In genomic region chr16:30586935-30587493, GRCm38 (mm10) we compare ENCODE assay signal across 7 mouse cellular contexts. TPM values are rescaled to one million over a fixed set of nuclear protein-coding genes. Genes with fewer than 3 reads are reported as not detected.
A peak's percentile ranks its signal among the peaks of the same experiment; 100 is the strongest.
DNase-seq lines count a peak whose midpoint lies in the region; ATAC-seq and TF ChIP-seq lines count a peak whose summit lies in the region.

No protein-coding gene starts in this region.

- H3K27me3 ChIP-seq in neural tube, embryonic 11.5 days (ENCODE audit: control insufficient read depth, insufficient read depth, low read length) = no peaks in the 10 kb centered on the region
- H3K27me3 ChIP-seq in forebrain, embryonic 13.5 days = 0 out of 2 replicates have a peak, but pooled peaks cover 4% of the 10 kb centered on the region
- 0 out of 2 replicates have a peak, but pooled peaks cover 7% of the 10 kb centered on the region for H3K27me3 ChIP-seq in liver, embryonic 12.5 days (replicated peaks)
- no peaks in the 10 kb centered on the region for H3K27me3 ChIP-seq in stomach, postnatal 0 days (ENCODE audit: control insufficient read depth, insufficient read depth, low read length)

- no peak overlapping the region for H3K27ac ChIP-seq in neural tube, embryonic 11.5 days (ENCODE audit: low read depth, low read length)
- peak overlapping the region; percentile 14; the same call in 1 of the 2 replicates for H3K27ac ChIP-seq in forebrain, embryonic 13.5 days
- peak overlapping the region; percentile 64 for H3K27ac ChIP-seq in liver, embryonic 12.5 days
- peak overlapping the region; percentile 2 for H3K27ac ChIP-seq in stomach, postnatal 0 days (replicated peaks)

- peaks cover 6% of the 10 kb centered on the region; the same call in 1 of the 2 replicates for H3K4me1 ChIP-seq in neural tube, embryonic 11.5 days (ENCODE audit: control insufficient read depth, insufficient read depth, low read length)
- H3K4me1 ChIP-seq in forebrain, embryonic 13.5 days = peaks cover 12% of the 10 kb centered on the region
- peaks cover 12% of the 10 kb centered on the region for H3K4me1 ChIP-seq in liver, embryonic 12.5 days
- H3K4me1 ChIP-seq in stomach, postnatal 0 days (replicated peaks; ENCODE audit: control insufficient read depth, insufficient read depth) = no peaks in the 10 kb centered on the region

- no peak for DNase-seq in neural tube, embryonic 11.5 days (ENCODE audit: low spot score)
- no peak for DNase-seq in neural tube, embryonic 10.5 days (ENCODE audit: extremely low spot score, low spot score)
- DNase-seq in stomach, postnatal 0 days (ENCODE audit: low spot score) = no peak
- DNase-seq in thymus, postnatal 0 days (ENCODE audit: low spot score) = no peak

- H3K4me3 ChIP-seq in neural tube, embryonic 11.5 days (ENCODE audit: low read depth, low read length) = peak overlapping the region; percentile 84
- H3K4me3 ChIP-seq in forebrain, embryonic 13.5 days = peak overlapping the region; percentile 73
- H3K4me3 ChIP-seq in liver, embryonic 12.5 days = peak overlapping the region; percentile 89
- H3K4me3 ChIP-seq in stomach, postnatal 0 days (ENCODE audit: low read depth, low read length) = peak overlapping the region; percentile 81

- H3K9me3 ChIP-seq in neural tube, embryonic 11.5 days (ENCODE audit: control insufficient read depth, low read length) = no peaks in the 10 kb centered on the region
- H3K9me3 ChIP-seq in forebrain, embryonic 13.5 days (replicated peaks) = no peaks in the 10 kb centered on the region
- H3K9me3 ChIP-seq in liver, embryonic 12.5 days (replicated peaks) = no peaks in the 10 kb centered on the region
- no peaks in the 10 kb centered on the region for H3K9me3 ChIP-seq in stomach, postnatal 0 days (ENCODE audit: control insufficient read depth, low read length)

- H3K9ac ChIP-seq in neural tube, embryonic 11.5 days (ENCODE audit: low read length) = peak overlapping the region; percentile 76
- H3K9ac ChIP-seq in forebrain, embryonic 13.5 days = peak overlapping the region; percentile 71
- H3K9ac ChIP-seq in liver, embryonic 12.5 days = peak overlapping the region; percentile 82
- H3K9ac ChIP-seq in stomach, postnatal 0 days (ENCODE audit: low read length) = peak overlapping the region; percentile 76

- H3K36me3 ChIP-seq in neural tube, embryonic 11.5 days (ENCODE audit: control insufficient read depth, insufficient read depth, low read length) = peaks cover 11% of the 10 kb centered on the region
- peaks cover 35% of the 10 kb centered on the region for H3K36me3 ChIP-seq in forebrain, embryonic 13.5 days (ENCODE audit: poor library complexity, severe bottlenecking)
- peaks cover 37% of the 10 kb centered on the region for H3K36me3 ChIP-seq in liver, embryonic 12.5 days
- peaks cover 17% of the 10 kb centered on the region; the same call in 1 of the 2 replicates for H3K36me3 ChIP-seq in stomach, postnatal 0 days (ENCODE audit: control insufficient read depth, insufficient read depth, low read length)

- peak overlapping the region; percentile 59 for H3K4me2 ChIP-seq in neural tube, embryonic 11.5 days (ENCODE audit: low read depth)
- H3K4me2 ChIP-seq in forebrain, embryonic 13.5 days = peak overlapping the region; percentile 90
- H3K4me2 ChIP-seq in liver, embryonic 12.5 days = peak overlapping the region; percentile 71
- peak overlapping the region; percentile 81 for H3K4me2 ChIP-seq in stomach, postnatal 0 days (replicated peaks; ENCODE audit: low read depth)

- ATAC-seq in neural tube, embryonic 11.5 days (ENCODE audit: insufficient read depth, low FRiP score, low TSS enrichment) = no peak; the same call in 1 of the 2 replicates
- no peak for ATAC-seq in forebrain, embryonic 13.5 days
- peak; percentile 41 for ATAC-seq in liver, embryonic 12.5 days
- no peak for ATAC-seq in stomach, postnatal 0 days (ENCODE audit: low FRiP score, low TSS enrichment)
- no peak for ATAC-seq in megakaryocyte progenitor cell, adult 5-6 weeks (replicated peaks; ENCODE audit: poor library complexity)

- no peak for TF ChIP-seq CTCF in stomach, postnatal 0 days (IDR thresholded peaks at IDR 0.05; ENCODE audit: low read depth)

- no peak for TF ChIP-seq EP300 in stomach, postnatal 0 days (optimal IDR thresholded peaks at IDR 0.05)

- WGBS in neural tube, embryonic 11.5 days = 4% methylated on average over 19 of the region's 19 CpGs
- whole genome bisulfite sequencing in forebrain, embryonic 13.5 days = 3% methylated on average over 19 of the region's 19 CpGs
- 1% methylated on average over 19 of the region's 19 CpGs for WGBS in liver, embryonic 12.5 days (ENCODE audit: insufficient replicate concordance)
- whole genome bisulfite sequencing in stomach, postnatal 0 days = 2% methylated on average over 19 of the region's 19 CpGs

RNA-seq across cellular contexts. Expression of gene Lsg1, which starts 0.4 kb away (rescaled TPM):
- 79.4 and 83.2 TPM in 2 replicates for polyA plus RNA-seq in neural tube, embryonic 11.5 days (2014; fragmentation: Nextera tagmentation; extraction: Ambion mirVana)
- 69.7 and 76.9 TPM in 2 replicates for polyA plus RNA-seq in forebrain, embryonic 13.5 days (2015; fragmentation: Nextera tagmentation; extraction: Ambion mirVana)
- 49.2 and 50.9 TPM in 2 replicates for polyA plus RNA-seq in liver, embryonic 12.5 days (2016; fragmentation: Nextera tagmentation; extraction: Ambion mirVana)
- 33.4 and 33.5 TPM in 2 replicates for polyA plus RNA-seq in stomach, postnatal 0 days (2015; fragmentation: Nextera tagmentation; extraction: Ambion mirVana)
- total RNA-seq in megakaryocyte progenitor cell, adult 5-6 weeks (2015) = 36.4 and 42.8 TPM in 2 replicates
- total RNA-seq in megakaryocyte progenitor cell, adult 5-6 weeks (2017) = 69.8 and 74.7 TPM in 2 replicates
- 67.2 and 68.2 TPM in 2 replicates for polyA plus RNA-seq in thymus, postnatal 0 days (2015; fragmentation: Nextera tagmentation; extraction: Ambion mirVana)

RNA-seq across cellular contexts. Expression of gene Fam43a, which starts 12.5 kb away (rescaled TPM):
- polyA plus RNA-seq in neural tube, embryonic 11.5 days (2014; fragmentation: Nextera tagmentation; extraction: Ambion mirVana) = 8.5 and 10.3 TPM in 2 replicates
- polyA plus RNA-seq in forebrain, embryonic 13.5 days (2015; fragmentation: Nextera tagmentation; extraction: Ambion mirVana) = 6.8 and 8.3 TPM in 2 replicates
- polyA plus RNA-seq in liver, embryonic 12.5 days (2016; fragmentation: Nextera tagmentation; extraction: Ambion mirVana) = 8.8 and 9.2 TPM in 2 replicates
- polyA plus RNA-seq in stomach, postnatal 0 days (2015; fragmentation: Nextera tagmentation; extraction: Ambion mirVana) = 13.4 and 14.2 TPM in 2 replicates
- total RNA-seq in megakaryocyte progenitor cell, adult 5-6 weeks (2015) = 5.5 and 6.5 TPM in 2 replicates
- 8.8 and 11.2 TPM in 2 replicates for total RNA-seq in megakaryocyte progenitor cell, adult 5-6 weeks (2017)
- polyA plus RNA-seq in thymus, postnatal 0 days (2015; fragmentation: Nextera tagmentation; extraction: Ambion mirVana) = 10.4 and 13.3 TPM in 2 replicates

RNA-seq across cellular contexts. Expression of gene Tmem44, which starts 36.4 kb away (rescaled TPM):
- 32.8 and 34.9 TPM in 2 replicates for polyA plus RNA-seq in neural tube, embryonic 11.5 days (2014; fragmentation: Nextera tagmentation; extraction: Ambion mirVana)
- 56.2 and 60.8 TPM in 2 replicates for polyA plus RNA-seq in forebrain, embryonic 13.5 days (2015; fragmentation: Nextera tagmentation; extraction: Ambion mirVana)
- polyA plus RNA-seq in liver, embryonic 12.5 days (2016; fragmentation: Nextera tagmentation; extraction: Ambion mirVana) = 1.5 and 1.7 TPM in 2 replicates
- polyA plus RNA-seq in stomach, postnatal 0 days (2015; fragmentation: Nextera tagmentation; extraction: Ambion mirVana) = 3.5 and 4.3 TPM in 2 replicates
- total RNA-seq in megakaryocyte progenitor cell, adult 5-6 weeks (2015) = 0.27 TPM in 1 of 2 replicates, not detected in the other
- total RNA-seq in megakaryocyte progenitor cell, adult 5-6 weeks (2017) = 0.12 and 0.51 TPM in 2 replicates
- 2.1 and 2.2 TPM in 2 replicates for polyA plus RNA-seq in thymus, postnatal 0 days (2015; fragmentation: Nextera tagmentation; extraction: Ambion mirVana)
